Mouse (Mus musculus) gastrocnemius, adult 2 months (tissue): Measurements from ENCODE around the gene Egflam. TPM values are rescaled to one million over a fixed set of nuclear protein-coding genes. Genes with fewer than 3 reads are reported as not detected.

Experiments used
- DNase-seq: peaks from one replicate; pipeline ENCODE4 v3.0.0; 2022
- H3K27ac ChIP-seq: fragments of 200-600 bp; 2 replicates; pipeline ENCODE4 v1.8.1; 2022; ENCODE audit warnings: mild to moderate bottlenecking
- H3K4me3 ChIP-seq: fragments of 200-600 bp; 2 replicates; pipeline ENCODE4 v1.8.1; 2022; ENCODE audit warnings: mild to moderate bottlenecking, moderate library complexity
- CTCF ChIP-seq: fragments of 200-600 bp; IDR thresholded peaks from 2 replicates; pipeline ENCODE4 v1.8.1; 2022; ENCODE audit warnings: antibody characterized with exemption, mild to moderate bottlenecking, moderate library complexity
- intact Hi-C: fragments of 180-260 bp; cut with DNase I; formaldehyde crosslinking; loops from one replicate; pipeline ENCODE4 v1.15.1; 2025
- total RNA-seq, 2 experiments: library from RNA; stranded (reverse); gene quantifications; 2 replicates each; pipeline ENCODE4 v1.2.3; 2021

The Egflam gene
- total RNA-seq, 2 experiments from 2014 or later = 14.5 to 19.9 TPM

DNA sequence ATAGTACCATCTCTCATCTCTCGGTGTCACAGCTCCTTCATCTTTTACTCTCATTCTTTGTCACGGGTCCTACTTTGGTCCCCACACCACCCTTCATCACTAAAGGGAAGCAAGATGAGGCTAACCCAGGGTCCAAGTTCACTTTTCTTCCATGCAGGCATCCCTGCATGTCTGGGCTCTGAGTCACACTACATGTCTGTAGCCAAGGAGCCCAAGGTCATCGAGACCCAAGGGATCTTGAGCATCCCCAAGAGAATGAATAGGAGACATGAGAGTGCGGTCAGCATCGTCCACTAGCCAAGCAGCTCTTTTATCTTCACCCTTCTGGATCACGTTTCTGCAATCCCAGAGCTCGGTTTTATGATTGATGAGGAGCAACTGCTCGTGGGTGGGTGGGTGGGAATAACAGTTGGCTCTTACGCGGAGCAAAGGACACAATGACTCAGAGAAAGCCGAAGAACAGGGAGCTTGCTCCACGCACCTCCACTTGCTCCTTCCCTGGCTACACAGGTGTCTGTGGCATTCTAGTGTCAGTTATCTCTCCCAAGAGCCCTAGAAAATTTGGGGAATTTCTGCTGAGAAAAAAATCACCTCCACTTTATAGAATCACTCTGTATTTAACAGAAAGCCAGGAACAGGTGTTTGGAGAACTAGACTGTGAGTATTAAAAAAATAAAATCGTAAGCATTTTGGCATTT lies 164.7 kb downstream of the Egflam start:
- Histone ChIP-seq H3K4me3 (no peak overlapping the region), H3K27ac (no peak overlapping the region)
- TF ChIP-seq CTCF = no peak
- intact Hi-C loops = no loop called here
- DNase-seq = no peak

DNA sequence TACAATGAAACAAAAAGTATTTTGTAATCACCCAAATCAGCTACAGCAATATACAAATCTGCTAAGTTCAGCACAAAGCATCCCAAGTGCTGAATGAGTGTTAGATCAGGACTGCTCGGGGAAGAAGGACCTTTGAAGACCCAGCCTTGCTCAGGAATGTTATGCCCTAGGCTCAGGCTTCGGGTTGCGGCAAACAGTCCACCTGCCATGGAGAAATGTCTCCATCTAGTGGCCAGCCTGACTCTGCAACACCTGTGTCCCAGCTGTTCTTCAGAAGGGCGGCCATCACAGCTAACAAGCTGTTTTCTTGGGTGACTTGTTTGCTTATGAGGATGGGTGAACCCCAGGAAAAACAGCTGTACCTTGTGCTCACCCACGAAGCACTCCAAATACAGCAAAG lies 172.0 kb downstream of the Egflam start:
- intact Hi-C loops = loop anchor here (1.0 to 10.0 kb wide), 4 partner anchors 214 to 511 kb away; no protein-coding TSS in a partner anchor
- no peak for TF ChIP-seq CTCF
- peak; percentile 86 for DNase-seq

GRCm38 (mm10) chr15:7224151-7224775 lies 173.9 kb downstream of the Egflam start:
- Histone ChIP-seq H3K27ac (peak overlapping the region; percentile 91), H3K4me3 (peak overlapping the region; percentile 8; the same call in 1 of the 2 replicates)
- intact Hi-C loops = loop anchor here (10.0 kb wide), 1 partner anchor 509 kb away; no protein-coding TSS in a partner anchor

More for the DNA sequence above, 172.0 kb downstream of the Egflam start:
- H3K27ac ChIP-seq = no peak overlapping the region
- H3K4me3 ChIP-seq = no peak overlapping the region

GRCm38 (mm10) chr15:7222809-7223208 lies 175.4 kb downstream of the Egflam start:
- peak overlapping the region; percentile 91 for H3K27ac ChIP-seq
- intact Hi-C loops = loop anchor here (2.0 to 10.0 kb wide), 2 partner anchors 92 to 508 kb away; no protein-coding TSS in a partner anchor
- no peak for TF ChIP-seq CTCF
- peak overlapping the region; percentile 67 for H3K4me3 ChIP-seq
- peak; percentile 86 for DNase-seq

More at GRCm38 (mm10) chr15:7224151-7224775, 173.9 kb downstream of the Egflam start:
- no peak for TF ChIP-seq CTCF
- DNase-seq = peak; percentile 56

- H3K27ac ChIP-seq = no peak overlapping the region; the same call in 1 of the 2 replicates
These were observed 181.0 kb downstream of the Egflam start for GRCm38 (mm10) chr15:7217273-7217598.

GRCm38 (mm10) chr15:7216581-7217272 lies 181.5 kb downstream of the Egflam start:
- no peak overlapping the region; the same call in 1 of the 2 replicates for H3K27ac ChIP-seq
- DNase-seq = peak; percentile 32
- intact Hi-C loops = no loop called here

More at GRCm38 (mm10) chr15:7217273-7217598, 181.0 kb downstream of the Egflam start:
- DNase-seq = no peak
- intact Hi-C loops = no loop called here
- H3K4me3 ChIP-seq = no peak overlapping the region
- no peak for TF ChIP-seq CTCF

DNA sequence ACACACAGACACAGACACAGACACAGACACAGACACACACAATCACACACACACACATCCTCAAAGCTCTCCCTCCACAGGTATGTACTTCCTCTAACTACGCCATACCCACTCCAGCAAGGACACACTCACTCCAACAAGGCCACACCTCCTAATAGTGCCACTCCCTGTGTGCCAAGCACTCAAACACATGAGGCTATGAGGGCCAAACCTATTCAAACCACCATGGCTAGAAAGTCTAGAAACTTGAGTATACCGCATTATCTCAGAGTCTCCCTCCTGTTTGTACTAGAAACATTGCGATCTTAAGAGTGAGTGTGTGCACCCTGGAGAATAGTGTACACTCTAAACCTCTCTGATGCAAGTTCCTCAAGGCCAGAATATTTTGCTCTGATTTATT lies 182.3 kb downstream of the Egflam start:
- Histone ChIP-seq H3K27ac (no peak overlapping the region), H3K4me3 (no peak overlapping the region)
- TF ChIP-seq CTCF = no peak
- intact Hi-C loops = no loop called here
- no peak for DNase-seq

More at GRCm38 (mm10) chr15:7216581-7217272, 181.5 kb downstream of the Egflam start:
- TF ChIP-seq CTCF = no peak
- H3K4me3 ChIP-seq = no peak overlapping the region

GRCm38 (mm10) chr15:7213683-7214082 lies 184.5 kb downstream of the Egflam start:
- Histone ChIP-seq H3K4me3 (no peak overlapping the region), H3K27ac (no peak overlapping the region; the same call in 1 of the 2 replicates)
- no peak for TF ChIP-seq CTCF
- peak; percentile 68 for DNase-seq
- intact Hi-C loops = no loop called here

DNA sequence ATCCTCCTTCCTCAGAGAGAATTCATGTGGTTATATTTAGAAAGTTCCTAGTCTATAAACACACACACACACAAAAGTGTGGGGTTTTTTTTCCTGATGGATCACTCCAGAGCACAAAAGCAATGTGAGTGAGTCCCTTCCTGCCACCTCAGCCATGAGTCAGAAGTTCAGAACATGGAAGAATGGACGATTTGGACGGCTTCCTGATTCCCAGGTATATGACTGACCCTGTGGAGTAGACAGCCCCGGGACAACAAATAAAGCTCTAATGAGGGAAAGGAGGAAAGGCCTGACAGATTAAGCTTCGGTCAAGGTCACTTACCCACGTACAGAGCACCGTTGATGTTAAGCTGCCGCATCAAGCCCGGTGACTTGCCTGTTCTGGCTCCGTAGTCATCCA lies 190.0 kb downstream of the Egflam start:
- no peak for TF ChIP-seq CTCF
- intact Hi-C loops = loop anchor here (5.0 kb wide), 2 partner anchors 36 to 71 kb away; no protein-coding TSS in a partner anchor
- peak overlapping the region; percentile 56 for H3K27ac ChIP-seq

DNA sequence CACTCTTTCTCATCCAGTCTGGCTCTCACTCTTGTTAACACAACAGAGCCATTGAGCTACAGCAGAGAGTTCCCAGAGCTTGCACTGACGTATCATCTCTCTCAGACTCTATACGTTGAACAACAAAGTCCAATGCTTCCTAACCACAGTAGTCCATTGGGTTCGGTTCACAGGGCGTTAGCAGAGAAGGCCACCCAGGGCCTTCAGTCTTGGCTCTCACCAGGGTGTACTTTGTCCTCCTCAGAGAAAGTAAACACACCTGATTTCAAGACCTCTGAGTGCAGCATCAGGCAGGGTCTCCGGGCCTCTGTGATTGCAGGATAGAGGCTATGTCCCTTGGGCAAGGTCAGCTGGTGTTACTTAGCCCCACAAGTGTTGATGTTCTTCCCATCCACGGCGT lies 190.9 kb downstream of the Egflam start:
- H3K4me3 ChIP-seq = no peak overlapping the region
- peak overlapping the region; percentile 17 for H3K27ac ChIP-seq
- DNase-seq = no peak
- intact Hi-C loops = loop anchor here (5.0 kb wide), 2 partner anchors 35 to 70 kb away; no protein-coding TSS in a partner anchor
- TF ChIP-seq CTCF = no peak

More for the DNA sequence above, 190.0 kb downstream of the Egflam start:
- no peak for DNase-seq
- H3K4me3 ChIP-seq = 0 out of 2 replicates have a peak overlapping the region, but pooled peaks have one; percentile 11

GRCm38 (mm10) chr15:7206110-7206509 lies 192.1 kb downstream of the Egflam start:
- intact Hi-C loops = loop anchor here (5.0 kb wide), 2 partner anchors 34 to 69 kb away; no protein-coding TSS in a partner anchor
- DNase-seq = peak; percentile 70
- TF ChIP-seq CTCF = no peak
- Histone ChIP-seq H3K27ac (peak overlapping the region; percentile 81), H3K4me3 (peak overlapping the region; percentile 36; the same call in 1 of the 2 replicates)

DNA sequence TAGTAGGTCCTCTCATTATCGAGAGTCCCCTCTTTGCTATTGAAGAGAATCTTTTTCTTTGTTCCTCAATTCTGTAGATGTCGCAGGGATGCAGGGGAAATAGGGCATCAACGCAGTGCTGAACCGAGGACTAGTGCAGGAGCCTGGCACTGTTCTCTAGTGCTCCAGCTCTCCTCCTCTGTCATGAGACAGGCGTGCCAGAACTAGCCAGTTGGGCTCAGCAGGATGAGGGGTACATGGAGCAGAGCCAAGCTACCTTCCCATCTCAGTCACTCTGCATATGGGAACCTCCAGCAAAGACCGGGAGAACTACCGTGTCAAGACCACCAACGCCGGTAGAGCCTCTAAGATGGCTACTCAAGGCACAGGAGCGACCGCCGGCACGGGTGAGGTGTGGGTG lies 193.3 kb downstream of the Egflam start:
- Histone ChIP-seq H3K27ac (peak overlapping the region; percentile 81), H3K4me3 (no peak overlapping the region)
- TF ChIP-seq CTCF = no peak
- DNase-seq = no peak
- intact Hi-C loops = loop anchor here (5.0 kb wide), 2 partner anchors 33 to 68 kb away; no protein-coding TSS in a partner anchor
